Mouse (Mus musculus): ENCODE data around the gene Gm45062.

- TF ChIP-seq CTCF (IDR thresholded peaks at IDR 0.05) (no peak), EP300 (IDR thresholded peaks at IDR 0.05) (no peak)
These were observed 160.9 kb downstream of the Gm45062 start for GRCm38 (mm10) chr6:8420187-8420503.
